Mouse (Mus musculus) midbrain, postnatal 0 days (tissue): ENCODE data around the gene Alpk1. TPM values are rescaled to one million over a fixed set of nuclear protein-coding genes. Genes with fewer than 3 reads are reported as not detected.

ENCODE experiments used
- ATAC-seq: fragments of 200-750 bp; cut with Nextera tagmentation; 2 replicates; pipeline ENCODE4 v1.8.0; 2017; ENCODE audit warnings: moderate number of reproducible peaks, mild to moderate bottlenecking, moderate TSS enrichment, moderate library complexity; ENCODE audit not compliant: low FRiP score
- DNase-seq: peaks from one replicate; pipeline ENCODE4 v3.0.0-alpha.2; 2015; ENCODE audit warnings: low spot score
- H3K27ac ChIP-seq: fragments of 300-500 bp; sonication (generic); 2 replicates; pipeline ENCODE4 v1.5.1; 2014; ENCODE audit warnings: low read depth, mild to moderate bottlenecking, low read length, mixed read lengths
- H3K27me3 ChIP-seq: fragments of 300-500 bp; sonication (generic); 2 replicates; pipeline ENCODE4 v1.6.1; 2014; ENCODE audit warnings: low read length, control low read depth, mixed read lengths; ENCODE audit not compliant: insufficient read depth
- H3K36me3 ChIP-seq: fragments of 300-500 bp; sonication (generic); 2 replicates; pipeline ENCODE4 v1.6.1; 2014; ENCODE audit warnings: low read length, control low read depth, mixed read lengths; ENCODE audit not compliant: insufficient read depth
- H3K4me1 ChIP-seq: fragments of 300-500 bp; sonication (generic); 2 replicates; pipeline ENCODE4 v1.6.1; 2014; ENCODE audit warnings: mild to moderate bottlenecking, control low read depth, antibody characterized with exemption, low read length, mixed read lengths; ENCODE audit not compliant: insufficient read depth
- H3K4me2 ChIP-seq: fragments of 300-500 bp; sonication (generic); 2 replicates; pipeline ENCODE4 v1.6.1; 2014; ENCODE audit warnings: low read depth, mild to moderate bottlenecking, low read length, mixed read lengths; ENCODE audit not compliant: poor library complexity, severe bottlenecking
- H3K4me3 ChIP-seq: fragments of 300-500 bp; sonication (generic); 2 replicates; pipeline ENCODE4 v1.5.1; 2014; ENCODE audit warnings: low read depth, mild to moderate bottlenecking, low read length, moderate library complexity
- H3K9ac ChIP-seq: fragments of 300-500 bp; sonication (generic); replicated peaks from 2 replicates; pipeline ENCODE4 v1.6.1; 2014; ENCODE audit warnings: mild to moderate bottlenecking, low read length, moderate library complexity, mixed read lengths; ENCODE audit not compliant: poor library complexity, severe bottlenecking
- H3K9me3 ChIP-seq: fragments of 300-500 bp; sonication (generic); 2 replicates; pipeline ENCODE4 v1.6.1; 2016; ENCODE audit warnings: low read length, control low read depth
- CTCF ChIP-seq: IDR thresholded peaks from 2 replicates; pipeline ENCODE4 v1.5.1; 2016; ENCODE audit warnings: antibody characterized with exemption, mild to moderate bottlenecking
- WGBS: fragments of 180-500 bp; shearing (Covaris S2); extraction: QIAGEN DNeasy Blood & Tissue Kit; methylation state at CpG from one replicate; pipeline ENCODE4 v1.1.7; 2014; 5-methylcytosine and 5-hydroxymethylcytosine counted together
- polyA plus RNA-seq: library from polyadenylated mRNA; unstranded; fragments of >200 nt; fragmentation: Nextera tagmentation; extraction: Ambion mirVana; gene quantifications from 2 replicates; pipeline ENCODE4 v1.2.1, GENCODE M21; 2015
- total RNA-seq: library from RNA; depleted of rRNA; stranded (reverse); fragments of >200 nt; gene quantifications from 2 replicates; pipeline ENCODE4 v1.2.3, GENCODE M21; 2014

Alpk1 gene
- total and polyA plus RNA-seq, 2 experiments from 2014 or later, result 0.25 to 0.60 TPM

- H3K4me1 ChIP-seq, result peaks cover 5% of the 10 kb centered on the region; the same call in 1 of the 2 replicates
- H3K27ac ChIP-seq, result no peak overlapping the region
- TF ChIP-seq CTCF, result peak; percentile 84
- DNase-seq (peak; percentile 69), ATAC-seq (peak; percentile 84)
- H3K4me3 ChIP-seq, result peak overlapping the region; percentile 42
- no peak overlapping the region for H3K9ac ChIP-seq
- peak overlapping the region; percentile 91 for H3K4me2 ChIP-seq
- H3K9me3 ChIP-seq, result no peaks in the 10 kb centered on the region
- H3K27me3 ChIP-seq, result peaks cover 57% of the 10 kb centered on the region
- under 1% methylated on average over 55 of the region's 58 CpGs for WGBS
- no peaks in the 10 kb centered on the region for H3K36me3 ChIP-seq
Measured at GRCm38 (mm10) chr3:127634101-127634983, 146.0 kb downstream of the Alpk1 start.

GRCm38 (mm10) chr3:127633080-127634032 lies 147.0 kb downstream of the Alpk1 start, which contains the start of gene Neurog2:
Gene Neurog2 (plus strand): TSS chr3:127633135.
- Histone ChIP-seq H3K27me3 (peaks cover 63% of the 10 kb centered on the region), H3K27ac (no peak within 1 kb of the TSS), H3K4me2 (peak within 1 kb of the TSS; percentile 91), H3K4me1 (peaks cover 5% of the 10 kb centered on the region; the same call in 1 of the 2 replicates), H3K36me3 (no peaks in the 10 kb centered on the region), H3K9me3 (no peaks in the 10 kb centered on the region), H3K9ac (peak within 1 kb of the TSS; percentile 19; the same call in 1 of the 2 replicates), H3K4me3 (peak within 1 kb of the TSS; percentile 42)
- TF ChIP-seq CTCF, result no peak
- ATAC-seq (peak; percentile 38), DNase-seq (no peak)
- under 1% methylated on average over 85 of the region's 92 CpGs for WGBS

- no peaks in the 10 kb centered on the region for H3K36me3 ChIP-seq
- H3K9me3 ChIP-seq, result no peaks in the 10 kb centered on the region
- no peak overlapping the region for H3K27ac ChIP-seq
- 2% methylated on average over 32 of the region's 32 CpGs for WGBS
- H3K9ac ChIP-seq, result no peak overlapping the region
- H3K4me1 ChIP-seq, result peaks cover 5% of the 10 kb centered on the region; the same call in 1 of the 2 replicates
- peak; percentile 62 for DNase-seq
- peak overlapping the region; percentile 42 for H3K4me3 ChIP-seq
- TF ChIP-seq CTCF, result no peak
- peak overlapping the region; percentile 91 for H3K4me2 ChIP-seq
- ATAC-seq, result peak; percentile 29; the same call in 1 of the 2 replicates
- peaks cover 62% of the 10 kb centered on the region for H3K27me3 ChIP-seq
Measured at GRCm38 (mm10) chr3:127632531-127632930, 147.8 kb downstream of the Alpk1 start.

GRCm38 (mm10) chr3:127631582-127631981 lies 148.7 kb downstream of the Alpk1 start:
- Histone ChIP-seq H3K9ac (no peak overlapping the region), H3K4me3 (no peak overlapping the region), H3K36me3 (no peaks in the 10 kb centered on the region), H3K27me3 (peaks cover 64% of the 10 kb centered on the region), H3K27ac (no peak overlapping the region), H3K4me2 (no peak overlapping the region), H3K4me1 (peaks cover 5% of the 10 kb centered on the region; the same call in 1 of the 2 replicates), H3K9me3 (no peaks in the 10 kb centered on the region)
- ATAC-seq (no peak), DNase-seq (no peak)
- under 1% methylated on average over 10 of the region's 10 CpGs for WGBS
- TF ChIP-seq CTCF, result no peak

GRCm38 (mm10) chr3:127630735-127631372 lies 149.5 kb downstream of the Alpk1 start:
- Histone ChIP-seq H3K36me3 (no peaks in the 10 kb centered on the region), H3K9me3 (no peaks in the 10 kb centered on the region), H3K4me1 (peaks cover 5% of the 10 kb centered on the region; the same call in 1 of the 2 replicates), H3K27ac (no peak overlapping the region), H3K4me2 (no peak overlapping the region), H3K9ac (no peak overlapping the region), H3K27me3 (peaks cover 65% of the 10 kb centered on the region), H3K4me3 (no peak overlapping the region)
- no peak for TF ChIP-seq CTCF
- ATAC-seq (no peak), DNase-seq (no peak)
- 5% methylated on average over 17 of the region's 17 CpGs for WGBS
